Mouse (Mus musculus) 416B (cell line): ENCODE measurements at regions not wholly inside any gene's neighbourhood (a gene's known extent, or its start where the extent isn't known, plus 50 kb on each side); places are given as distances from the start of the nearest gene placed in this dataset.
"Not testable (repeated sequence)": the region's sequence is repeated elsewhere in the genome, so short reads cannot be mapped to it uniquely, and the experiment has no call there.

ENCODE experiments used
- DNase-seq: peaks from one replicate; pipeline ENCODE4 v3.0.0; 2011; ENCODE audit warnings: low read depth

DNA sequence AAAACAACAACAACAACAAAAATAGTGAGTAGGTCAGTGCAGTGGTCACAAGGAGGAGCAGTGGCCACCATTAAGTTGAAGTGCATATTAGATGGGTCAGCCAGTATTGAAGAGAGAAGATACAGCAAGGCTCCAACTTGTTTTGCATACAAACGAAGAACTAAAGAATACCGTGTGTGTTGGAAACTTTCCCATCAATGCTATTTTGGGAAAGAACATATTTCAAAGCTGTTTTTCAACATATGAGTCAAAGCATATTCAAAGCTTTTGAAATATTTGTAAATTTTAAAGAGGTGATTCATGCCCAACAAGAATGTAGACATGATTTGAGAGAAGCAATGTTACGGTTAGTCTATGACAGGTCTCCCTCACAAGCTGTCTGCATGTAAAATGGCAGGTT lies 157.9 kb upstream of the Fer start:
- no peak for DNase-seq

DNA sequence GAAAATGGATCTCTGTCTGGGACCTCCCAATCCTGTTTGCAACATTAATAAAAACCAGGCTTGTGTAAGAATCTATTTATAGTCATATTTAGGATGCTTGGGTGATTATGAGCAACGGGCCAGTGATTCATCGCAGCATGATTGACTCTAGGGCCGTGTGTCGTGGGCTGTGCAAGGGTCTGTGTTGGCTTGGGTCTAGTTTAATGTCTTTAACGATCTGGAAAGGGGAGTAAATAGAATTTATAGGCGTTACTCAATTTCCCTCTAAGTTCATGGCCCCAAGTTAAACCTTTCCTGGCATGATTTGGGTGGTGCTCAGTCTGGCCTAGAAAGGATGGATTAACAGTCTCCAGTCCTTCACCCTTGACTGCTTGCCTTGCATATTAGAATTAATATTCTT lies 149.9 kb upstream of the Fer start:
- DNase-seq = no peak

DNA sequence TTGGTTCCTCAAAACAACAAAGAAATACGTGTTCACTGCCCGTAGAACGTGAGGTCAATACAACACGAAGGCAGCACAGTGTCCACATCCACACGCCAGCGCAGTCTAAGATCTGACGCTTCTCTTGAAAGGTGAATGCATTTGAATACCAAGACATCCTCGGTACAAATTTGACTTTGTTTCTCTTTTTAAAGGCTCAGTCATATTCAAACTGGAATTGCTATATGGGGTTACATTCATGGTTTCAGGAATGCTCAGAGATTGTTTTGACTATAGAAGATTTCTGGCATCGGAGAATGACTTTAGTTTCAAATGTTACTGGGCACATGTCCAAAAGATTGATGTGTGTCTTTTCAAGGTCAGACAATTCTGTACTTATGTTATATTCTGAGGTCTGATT lies 147.2 kb upstream of the Fer start:
- DNase-seq = no peak

DNA sequence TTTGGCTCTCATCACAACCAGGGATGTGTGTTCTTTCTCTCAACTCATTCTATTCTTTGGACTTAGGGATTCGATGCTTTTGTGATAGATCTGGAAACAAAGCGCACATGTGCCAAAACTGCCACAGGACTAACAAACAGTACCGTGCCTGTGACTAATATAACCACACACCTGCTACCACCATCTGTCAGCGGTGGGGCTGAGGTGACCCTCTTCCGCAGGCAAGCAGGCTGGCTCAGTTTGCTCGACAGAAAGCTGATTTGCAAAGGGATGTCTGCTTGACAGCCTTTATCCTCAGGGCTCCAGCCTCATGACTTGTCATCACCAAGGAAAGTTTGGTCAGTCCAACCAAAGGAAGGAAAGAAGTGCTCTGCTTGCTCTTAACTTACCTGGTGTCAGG lies 146.7 kb upstream of the Fer start:
- no peak for DNase-seq

DNA sequence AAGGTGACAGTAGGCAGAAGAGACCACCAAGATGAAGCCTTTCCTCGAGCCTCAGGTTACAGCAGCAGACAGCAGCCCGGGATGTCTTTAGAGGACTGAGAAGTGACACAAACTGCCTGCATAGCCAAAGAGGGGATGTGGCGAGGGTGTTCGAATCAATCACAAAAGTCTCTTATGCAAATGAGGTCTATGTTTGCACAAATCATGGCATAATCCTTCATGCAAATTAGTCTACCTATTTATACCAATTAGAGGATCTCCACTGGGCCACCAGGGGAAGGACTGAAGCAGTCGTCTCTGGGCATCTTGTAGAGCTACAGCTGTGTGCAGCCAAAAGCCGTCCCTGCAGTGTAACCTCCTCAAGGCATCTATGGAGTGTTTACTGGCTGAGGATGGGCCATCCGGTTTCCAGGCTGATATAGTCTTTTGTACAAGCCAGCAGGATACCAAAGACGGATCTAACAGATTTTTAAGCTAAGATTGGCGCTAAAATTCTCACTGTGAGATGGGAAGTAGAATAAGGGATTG lies 145.7 kb upstream of the Fer start:
- no peak for DNase-seq

DNA sequence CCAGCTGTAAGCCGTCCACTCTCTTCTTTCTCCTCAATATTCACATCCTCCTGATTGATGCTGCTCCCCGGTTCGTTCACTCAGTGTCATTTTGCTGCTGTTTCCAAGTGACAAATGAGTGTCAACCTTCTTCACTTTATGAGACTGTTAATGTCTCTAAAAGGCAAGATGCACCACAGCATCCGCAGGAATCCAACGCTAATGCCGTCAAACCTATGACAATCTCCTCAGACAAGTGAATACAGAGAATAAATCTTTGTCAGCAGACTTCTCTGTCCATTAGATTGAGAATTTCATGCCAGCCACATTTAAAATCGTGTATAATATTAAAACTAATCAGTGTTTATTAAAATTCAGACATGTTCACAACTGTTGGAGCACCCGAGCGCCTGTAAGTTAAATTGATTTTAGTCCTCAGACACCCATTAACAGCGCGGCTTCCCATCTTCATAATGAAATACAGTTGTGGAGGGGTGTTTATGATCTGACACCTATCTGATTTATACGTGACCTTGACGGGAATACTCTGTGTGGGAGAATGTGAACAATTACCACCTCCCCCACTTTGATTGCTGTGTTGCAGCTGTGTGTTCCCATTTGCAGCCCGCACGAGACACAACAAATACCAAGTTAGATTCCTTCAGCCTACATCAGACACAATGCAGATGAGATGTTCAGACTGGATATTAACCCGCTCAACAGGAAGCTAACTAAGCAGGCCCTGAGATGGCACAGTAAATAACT lies 143.7 kb upstream of the Fer start:
- DNase-seq = no peak

DNA sequence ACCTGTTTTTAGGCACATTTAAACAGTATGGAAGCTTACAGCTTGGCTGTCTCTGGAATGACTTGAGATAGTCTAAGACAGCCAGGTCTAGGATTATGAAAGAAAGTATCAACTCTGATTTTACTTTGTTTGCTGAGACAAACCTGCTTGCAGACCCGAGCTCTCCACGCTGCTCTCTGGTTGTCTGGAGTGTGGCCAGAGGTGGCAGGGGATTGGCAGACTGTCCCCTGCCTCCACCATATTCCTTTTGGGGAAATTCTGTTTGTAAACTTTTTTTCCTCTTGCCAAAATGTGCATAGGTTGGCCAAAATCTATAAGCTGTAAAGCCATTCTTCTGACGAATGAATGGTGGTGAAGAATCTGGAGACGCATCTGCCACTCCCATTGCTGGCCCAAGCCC lies 143.1 kb upstream of the Fer start:
- DNase-seq = no peak

DNA sequence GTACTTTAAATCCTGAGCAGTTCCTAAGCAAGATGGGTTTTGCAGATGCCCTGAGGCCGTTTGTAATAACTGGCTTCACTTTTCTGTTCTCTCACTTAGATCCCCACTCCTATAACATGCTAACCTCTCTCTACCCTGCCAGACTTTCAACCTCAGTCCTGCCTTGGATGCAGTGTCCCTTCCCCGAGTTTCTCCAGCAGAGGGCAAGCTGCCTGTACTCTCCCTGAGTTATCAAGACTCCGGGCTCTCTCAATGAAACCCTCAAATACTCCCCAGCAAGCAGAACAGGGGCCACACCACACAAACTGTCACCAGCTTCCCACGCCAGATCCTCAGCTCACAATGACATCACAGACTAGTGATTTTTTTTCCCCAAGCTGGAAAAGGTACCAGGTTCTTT lies 142.0 kb upstream of the Fer start:
- DNase-seq = no peak

DNA sequence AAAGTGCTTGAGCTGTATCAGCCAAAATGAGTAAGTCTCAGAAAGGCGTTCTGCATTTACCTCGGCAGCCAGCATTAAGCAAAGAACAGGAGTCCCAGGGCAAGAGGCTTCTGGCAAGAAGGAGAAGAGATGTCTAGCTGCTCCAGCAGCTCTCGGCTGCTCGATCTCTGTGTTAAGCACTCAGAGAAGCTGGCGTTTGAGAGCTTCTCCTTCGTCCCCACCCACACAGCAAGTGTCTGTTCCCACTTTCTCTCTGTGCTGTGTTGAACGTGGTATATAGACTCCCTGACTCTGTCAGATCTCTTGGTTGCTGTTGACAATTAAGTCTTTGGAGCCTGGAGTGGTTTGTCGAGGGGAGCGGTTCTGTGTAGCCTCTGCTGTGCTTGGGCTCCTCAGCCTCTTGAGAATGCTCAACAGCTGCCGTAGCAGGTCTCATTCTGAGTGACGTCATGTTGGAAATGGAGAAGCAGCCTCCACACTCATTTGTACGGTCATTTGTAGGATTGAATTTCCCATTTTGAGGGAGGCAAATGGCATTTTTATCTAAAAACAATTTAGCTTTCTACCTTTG lies 140.3 kb upstream of the Fer start:
- DNase-seq = no peak

DNA sequence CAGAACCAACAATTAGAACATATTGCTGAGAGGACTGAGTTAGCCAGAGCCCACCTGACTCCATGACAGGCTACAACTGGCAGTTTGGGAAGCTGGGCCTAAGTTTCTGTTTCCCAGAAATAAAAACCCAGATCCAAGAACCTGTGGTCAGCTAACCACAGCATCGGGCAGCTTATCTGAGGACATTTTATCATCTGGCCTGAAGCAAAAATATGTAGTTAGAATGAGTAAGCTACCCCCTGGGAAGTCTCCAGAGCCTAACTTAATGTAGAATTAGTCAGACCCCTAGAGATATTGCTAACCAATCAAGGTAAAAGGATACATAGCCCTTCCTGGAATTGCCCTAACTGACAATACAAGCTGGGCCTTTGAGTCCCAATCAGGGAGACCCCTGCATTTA lies 124.7 kb upstream of the Fer start:
- DNase-seq = no peak

DNA sequence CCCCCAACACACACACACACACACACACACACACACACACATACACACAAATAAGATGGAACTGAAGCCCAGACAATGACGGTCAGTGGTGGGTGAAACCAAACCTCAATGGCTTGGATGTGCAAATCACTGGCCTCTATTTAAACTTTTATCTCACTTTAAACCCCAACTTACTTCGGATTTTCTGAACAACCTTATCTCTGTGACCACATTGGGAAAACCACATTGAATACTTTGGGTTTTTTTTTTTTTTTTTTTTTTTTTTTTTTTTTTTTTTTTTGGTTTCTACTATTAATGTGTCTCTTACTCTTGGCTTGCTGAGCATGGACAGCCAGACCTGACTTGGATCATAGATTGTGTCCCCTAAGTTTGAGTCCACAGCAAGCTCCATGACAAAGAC lies 123.2 kb upstream of the Fer start:
- peak; percentile 11 for DNase-seq

DNA sequence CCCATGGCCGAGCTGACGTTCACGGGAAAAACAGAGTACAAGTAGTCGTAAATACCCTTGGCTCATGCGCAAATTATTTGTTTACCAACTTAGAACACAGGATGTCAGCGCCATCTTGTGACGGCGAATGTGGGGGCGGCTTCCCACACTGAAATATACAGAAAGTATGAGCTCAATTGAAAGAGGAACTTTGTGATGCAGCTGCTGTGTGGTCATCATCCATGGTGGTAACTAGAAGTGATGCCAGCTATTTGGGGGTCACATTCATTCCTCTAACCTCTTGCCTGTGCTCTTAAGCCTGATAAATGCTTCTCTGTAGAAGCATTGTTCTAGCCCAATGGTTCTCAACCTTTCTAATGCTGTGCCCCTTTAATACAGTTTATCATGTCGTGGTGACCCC lies 113.6 kb upstream of the Fer start:
- not testable (repeated sequence) for DNase-seq

DNA sequence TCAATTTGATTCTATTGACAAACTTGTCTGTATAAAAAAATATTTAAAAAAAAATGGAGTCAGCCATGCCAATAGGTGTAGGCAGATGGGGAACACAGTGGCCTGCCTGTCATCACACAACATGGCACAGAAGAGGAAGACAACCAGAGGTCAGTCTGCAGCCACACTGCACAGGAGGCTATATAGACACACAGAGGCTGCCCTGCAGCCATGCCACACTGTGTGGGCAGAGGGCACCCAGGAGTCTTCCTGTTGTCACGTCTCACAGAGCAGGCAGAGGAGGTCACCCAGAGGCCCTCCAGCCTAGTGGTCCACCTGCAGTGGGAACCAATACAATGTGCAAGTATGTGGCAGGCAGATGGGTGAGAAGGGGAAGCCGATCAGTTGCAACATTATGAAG lies 108.5 kb upstream of the Fer start:
- DNase-seq = no peak

DNA sequence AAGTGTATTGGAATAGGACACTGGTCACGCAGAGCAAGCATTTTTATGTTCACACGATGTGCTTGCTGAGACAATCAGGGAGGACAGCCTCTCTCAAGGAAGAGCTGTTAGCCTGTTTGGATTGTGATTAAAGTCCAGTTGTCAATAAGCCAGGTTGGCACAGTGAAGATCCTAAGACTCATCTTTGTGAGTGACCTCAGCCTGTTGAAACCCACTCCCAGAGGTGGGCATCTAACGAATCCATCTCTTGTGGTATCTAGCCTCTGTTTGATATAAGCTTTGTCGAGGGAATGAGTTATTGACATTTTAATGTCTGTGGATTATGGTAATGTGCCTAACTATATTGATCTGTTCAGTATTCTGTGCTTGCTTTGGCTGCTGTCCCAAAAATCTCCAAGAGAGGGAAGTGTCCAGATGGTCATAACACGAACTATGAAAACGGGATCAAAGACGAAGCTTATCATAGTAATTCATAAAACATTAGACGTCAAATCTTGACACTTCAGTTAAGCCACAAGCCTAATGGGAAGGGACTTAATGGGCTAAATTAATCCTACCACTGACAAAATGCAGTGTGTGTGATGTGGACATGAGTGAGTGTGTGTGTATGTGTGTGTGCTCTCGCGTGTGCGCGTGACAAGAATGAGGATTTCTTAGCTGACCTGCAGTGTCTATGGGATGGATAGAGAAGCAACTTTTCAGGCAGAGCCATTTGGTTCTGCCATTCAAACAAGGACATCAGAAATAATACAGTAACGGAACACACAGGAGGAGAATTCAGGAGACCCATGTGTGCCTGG lies 104.8 kb upstream of the Fer start:
- no peak for DNase-seq

DNA sequence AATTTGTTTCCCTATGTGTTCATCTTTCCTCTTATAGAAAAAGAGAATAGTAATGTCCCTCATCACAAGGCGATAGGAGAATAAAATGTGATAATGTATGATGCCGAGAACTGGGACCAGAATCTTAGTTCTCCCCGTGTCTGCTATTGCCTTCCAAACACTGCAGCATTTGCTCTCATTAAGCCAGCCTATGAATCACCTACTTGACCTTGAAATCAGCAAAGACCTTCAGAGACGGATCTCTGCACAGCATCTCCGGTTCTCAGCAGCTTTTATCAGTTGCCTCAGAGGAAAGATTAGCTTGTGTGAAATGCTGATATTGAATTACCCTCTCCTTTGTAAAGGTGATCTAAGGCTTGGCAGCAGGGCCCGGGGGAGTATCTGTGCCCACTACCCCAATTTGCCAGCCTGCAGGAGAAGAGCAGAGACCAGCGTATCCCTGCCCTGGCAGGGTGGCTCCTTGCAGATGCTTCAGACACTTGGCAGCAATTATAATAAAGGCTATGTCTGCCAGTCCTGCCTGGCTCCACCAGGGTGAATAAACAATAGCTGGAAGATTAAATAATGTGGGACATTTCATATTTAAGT lies 104.0 kb upstream of the Fer start:
- no peak for DNase-seq

DNA sequence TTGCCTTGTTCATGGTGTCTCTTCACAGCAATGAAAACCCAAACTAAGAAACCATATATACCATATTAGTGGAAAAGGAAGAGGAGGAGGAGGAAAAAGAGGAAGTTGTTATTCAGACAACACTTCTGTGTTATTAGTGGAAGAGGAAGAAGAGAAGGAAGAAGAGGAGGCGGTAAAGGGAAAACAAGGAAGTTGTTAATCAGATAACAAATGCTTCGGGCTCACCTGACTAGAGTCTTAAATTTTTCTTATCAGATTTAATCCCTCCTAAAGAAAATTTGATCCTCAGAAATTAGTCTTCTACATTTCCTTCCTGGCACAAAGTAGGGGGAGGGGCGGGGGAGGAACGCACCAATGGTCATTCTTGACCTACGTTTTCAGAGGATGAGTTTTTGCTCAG lies 101.8 kb upstream of the Fer start:
- no peak for DNase-seq

DNA sequence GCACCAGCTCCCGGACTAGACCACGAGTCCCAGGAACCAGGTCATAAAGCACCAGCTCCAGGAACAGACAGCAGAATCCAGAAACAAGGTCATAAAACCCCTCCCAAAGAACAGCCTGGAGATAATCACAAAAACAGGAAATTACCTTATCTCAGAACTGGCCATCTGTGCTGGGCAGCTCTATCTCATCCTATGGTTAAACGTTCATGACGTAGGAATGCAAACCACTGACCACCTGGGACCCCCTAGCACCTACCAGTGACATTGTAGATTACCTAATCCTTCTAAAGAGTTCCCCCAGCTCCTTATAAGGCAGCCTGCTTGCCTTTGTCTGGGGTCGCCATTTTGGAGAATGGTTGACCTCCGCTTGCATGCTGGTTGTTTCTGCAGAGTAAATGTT lies 91.8 kb upstream of the Fer start:
- DNase-seq = peak; percentile 20

DNA sequence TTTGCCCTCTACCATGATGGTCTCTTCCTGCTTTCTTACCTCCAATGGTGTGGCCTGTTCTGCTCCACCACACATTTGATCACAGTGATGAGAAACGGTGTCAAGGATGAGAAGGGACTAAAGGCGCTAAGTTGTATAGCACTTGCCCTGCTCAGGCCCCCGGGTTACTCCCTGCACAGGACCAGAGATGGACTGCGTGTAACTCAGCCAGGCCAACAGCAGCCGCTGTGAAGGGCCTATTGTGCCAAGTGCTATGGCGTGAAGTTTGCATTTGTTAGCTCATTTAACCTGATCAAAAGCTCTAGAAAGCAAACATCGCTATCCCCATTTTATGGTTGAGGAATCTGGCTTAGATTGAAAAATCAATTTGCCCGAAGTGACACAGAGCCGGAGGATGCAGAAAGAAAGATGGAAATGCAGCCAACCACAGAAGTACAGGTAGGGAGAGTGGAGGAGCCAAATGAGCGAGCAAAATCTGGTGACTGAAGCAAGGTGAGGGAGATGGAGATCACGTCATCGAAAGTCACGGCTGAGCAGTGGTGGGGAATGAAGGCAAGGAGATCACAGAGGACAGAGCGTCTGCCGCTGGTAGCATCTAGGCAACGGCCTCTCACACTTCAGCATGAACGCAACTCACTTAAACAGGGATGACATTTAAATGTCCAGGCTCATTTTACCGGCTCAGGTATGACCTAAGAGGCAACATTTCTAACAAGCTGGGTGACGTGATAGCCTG lies 78.3 kb upstream of the Fer start:
- DNase-seq = no peak

DNA sequence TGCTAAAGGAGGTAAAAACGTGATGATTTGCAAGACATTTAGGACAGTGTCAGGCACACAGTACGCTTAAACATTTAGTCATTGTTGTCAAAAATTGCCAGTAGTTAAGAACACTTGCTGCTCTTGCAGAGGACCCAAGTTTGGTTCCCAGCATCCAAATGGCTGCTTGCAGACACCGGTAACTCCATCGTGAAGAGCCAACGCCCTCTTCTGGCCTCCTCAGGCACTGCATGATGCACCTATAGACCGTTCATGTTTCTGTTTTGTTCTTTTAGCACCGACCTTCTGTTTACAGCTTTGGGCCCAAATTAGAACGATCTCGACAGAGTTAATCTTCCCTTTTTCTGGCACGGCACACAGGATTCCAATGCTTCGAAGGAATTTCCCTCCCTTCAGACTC lies 76.4 kb upstream of the Fer start:
- no peak for DNase-seq

DNA sequence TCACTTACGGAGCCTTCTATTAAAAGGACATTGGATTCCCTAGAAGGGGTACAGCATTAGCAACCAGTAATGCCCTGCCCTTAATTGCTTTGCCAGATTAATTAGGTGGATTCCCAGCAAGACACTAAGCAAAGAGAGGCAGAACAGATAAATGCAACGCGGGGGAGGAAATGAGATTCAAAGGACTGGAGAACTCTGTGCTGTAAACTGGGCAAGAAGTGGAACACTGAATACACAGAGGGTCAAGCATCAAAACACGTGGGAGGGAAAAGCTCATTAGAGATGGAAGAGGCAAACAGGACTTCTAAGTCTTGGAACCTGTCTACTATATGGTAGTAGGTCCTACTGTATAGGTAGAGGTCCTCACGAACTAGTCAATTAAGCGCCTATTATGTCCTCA lies 68.5 kb upstream of the Fer start:
- DNase-seq = no peak

DNA sequence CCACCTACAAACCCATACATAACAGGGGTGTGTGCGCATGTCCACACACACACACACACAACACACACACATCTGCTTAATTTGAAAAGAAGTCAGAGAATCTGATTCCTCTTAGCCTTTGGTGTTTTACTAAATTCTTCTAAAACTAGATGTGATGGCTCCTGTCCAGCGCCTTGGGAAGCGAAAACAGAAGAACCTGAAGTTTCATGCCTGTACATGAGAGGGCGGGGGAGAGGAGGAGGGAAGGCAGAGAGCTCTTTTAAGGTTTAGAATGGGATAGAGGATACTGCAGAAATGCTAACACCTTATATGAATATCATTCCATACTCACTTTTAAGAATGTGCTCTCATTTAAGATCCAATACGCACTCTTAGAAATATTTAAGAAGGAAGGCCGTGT lies 64.5 kb upstream of the Fer start:
- no peak for DNase-seq

DNA sequence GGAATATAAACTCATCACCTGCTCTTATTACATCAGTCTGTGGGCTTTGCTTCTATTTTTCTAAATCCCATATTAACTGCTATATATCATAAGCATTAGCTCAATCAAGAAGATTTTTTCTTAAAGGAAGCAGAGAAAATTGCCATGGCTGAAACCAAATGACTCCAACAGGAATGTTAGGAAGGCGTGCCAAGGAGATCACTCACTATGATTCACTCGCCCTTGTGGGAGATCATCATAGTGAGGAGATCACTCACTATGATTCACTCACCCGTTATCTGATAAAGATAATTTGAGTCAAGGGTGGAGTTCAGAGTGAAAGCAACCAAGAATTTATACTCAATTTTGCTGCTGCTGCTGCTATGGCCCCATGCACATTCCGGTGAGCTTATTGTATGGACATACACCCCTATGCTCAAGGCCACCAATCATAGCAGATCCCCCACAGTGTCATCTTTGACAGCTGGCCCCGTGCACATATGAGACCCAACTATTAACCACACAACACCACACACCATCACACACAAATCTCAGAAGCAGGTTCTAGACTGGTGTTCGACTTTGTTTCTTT lies 63.8 kb upstream of the Fer start:
- no peak for DNase-seq
